Mouse (Mus musculus): ENCODE measurements at regions not wholly inside any gene's neighbourhood (a gene's known extent, or its start where the extent isn't known, plus 50 kb on each side); places are given as distances from the start of the nearest gene placed in this dataset.
A peak's percentile ranks its signal among the peaks of the same experiment; 100 is the strongest.

DNA sequence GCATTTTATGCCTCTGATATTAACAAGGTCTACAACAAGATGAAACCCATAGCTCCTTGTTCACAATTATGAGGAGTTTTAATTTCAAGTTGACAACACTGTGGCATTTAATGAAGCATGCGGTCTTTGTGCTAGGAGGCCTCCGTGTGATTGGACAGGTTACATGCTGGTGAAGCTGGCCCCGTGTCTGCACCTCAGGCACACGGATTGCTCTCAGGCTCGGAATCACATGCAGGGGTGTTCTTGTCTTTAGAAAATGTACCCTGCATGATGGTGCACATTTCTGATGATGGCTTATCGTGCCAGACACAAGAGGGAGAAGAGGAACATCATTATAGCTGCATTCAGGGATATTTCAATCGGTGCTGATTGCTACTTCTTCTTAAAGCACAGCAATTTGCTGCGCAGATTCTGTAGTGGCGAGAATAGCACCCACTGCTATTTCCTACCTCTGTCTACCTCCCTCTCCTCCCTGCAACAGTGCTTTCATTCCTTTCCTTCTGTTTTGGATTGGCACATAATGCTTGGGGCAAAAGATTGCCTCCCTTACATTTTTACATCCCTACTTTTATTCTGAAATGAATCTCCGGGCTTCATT lies 454.9 kb upstream of the Tle4 start:
- DNase-seq (ENCODE audit: low read depth, low spot score) = no peak

DNA sequence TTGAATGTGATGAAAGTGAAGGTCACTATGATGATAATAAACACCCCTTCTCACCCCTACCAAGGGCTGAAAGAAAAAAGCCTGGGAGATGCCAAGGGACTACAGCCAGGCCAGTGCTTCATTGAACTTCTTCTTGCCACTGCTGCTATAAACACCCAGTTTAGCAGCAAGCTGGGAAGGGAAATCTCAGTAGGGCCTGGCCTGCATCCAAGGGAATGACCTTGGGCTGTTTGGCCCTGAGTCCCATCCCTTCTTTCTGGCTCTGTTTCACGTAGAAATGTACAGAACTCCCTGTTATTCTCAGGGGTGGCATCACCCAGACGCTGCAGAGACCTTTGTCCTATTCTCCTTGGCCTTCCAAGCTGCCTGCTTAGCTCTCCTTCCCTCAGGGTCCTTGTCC lies 450.0 kb upstream of the Tle4 start:
- peak; percentile 12 for DNase-seq (ENCODE audit: low read depth, low spot score)

DNA sequence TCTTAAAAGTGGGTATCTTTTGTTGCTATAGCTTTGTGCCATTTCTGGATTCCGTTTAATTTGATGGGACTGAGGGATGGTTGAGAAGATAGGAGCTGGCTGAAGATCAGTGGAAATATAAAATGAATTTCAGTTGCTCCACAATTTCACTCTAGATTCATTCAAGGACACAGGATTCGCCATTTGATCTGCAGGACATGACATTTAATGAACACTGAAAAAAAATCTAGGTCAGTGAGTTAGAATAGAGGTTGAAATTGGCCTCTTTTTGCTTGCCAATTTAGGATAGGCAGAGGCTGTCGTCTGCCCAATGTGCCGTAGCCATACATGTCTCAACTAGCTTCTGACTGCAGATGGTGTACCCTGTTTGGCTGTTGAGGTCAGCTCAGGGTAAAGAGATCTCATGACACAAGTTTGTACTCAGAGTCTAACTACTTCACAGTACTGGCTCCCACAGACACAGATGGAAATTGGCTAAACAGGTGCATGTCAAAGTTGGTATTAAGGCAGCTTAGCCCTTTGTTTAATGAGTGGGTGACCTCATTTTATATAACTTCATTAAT lies 449.5 kb upstream of the Tle4 start:
- peak; percentile 25 for DNase-seq (ENCODE audit: low read depth, low spot score)

DNA sequence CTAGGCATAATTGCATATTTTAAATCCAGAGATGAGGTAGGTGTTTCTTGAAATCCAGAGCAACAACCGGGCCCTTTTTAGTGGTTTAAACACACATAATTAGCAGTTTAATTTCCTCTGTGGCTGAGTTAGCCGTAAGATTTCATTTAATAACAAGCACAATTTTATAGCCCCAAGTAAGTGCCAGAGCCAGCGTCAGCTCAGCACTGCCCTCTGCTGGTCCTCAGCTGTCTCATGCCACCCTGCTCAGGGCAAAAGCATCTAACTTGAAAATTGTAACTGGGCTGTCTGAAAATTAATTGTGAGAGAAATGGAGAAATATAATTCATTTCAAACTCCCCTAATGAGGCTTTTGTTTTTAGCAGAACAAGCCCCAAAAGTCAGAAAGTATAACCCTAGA lies 437.7 kb upstream of the Tle4 start:
- peak; percentile 20 for DNase-seq (ENCODE audit: low read depth, low spot score)

DNA sequence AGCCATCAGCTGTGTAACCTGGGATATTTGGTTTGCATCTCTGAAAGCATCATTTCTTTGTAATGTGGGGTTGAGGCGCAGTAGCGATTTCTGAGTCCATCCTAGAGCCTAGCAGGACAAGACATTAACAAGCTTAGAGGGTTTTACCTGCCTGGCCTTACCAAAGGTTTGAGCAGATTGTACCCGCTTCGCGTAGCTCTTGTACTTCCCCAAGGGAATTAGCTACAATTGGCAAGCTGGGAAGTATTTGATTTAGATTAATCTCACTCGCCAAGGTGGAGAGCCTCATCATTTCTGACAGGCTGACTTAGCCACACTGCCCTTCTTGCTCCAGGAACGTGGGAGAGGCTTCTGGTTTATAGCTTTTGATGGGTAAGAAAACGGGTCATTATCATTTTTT lies 436.1 kb upstream of the Tle4 start:
- DNase-seq (ENCODE audit: low read depth, low spot score) = no peak

DNA sequence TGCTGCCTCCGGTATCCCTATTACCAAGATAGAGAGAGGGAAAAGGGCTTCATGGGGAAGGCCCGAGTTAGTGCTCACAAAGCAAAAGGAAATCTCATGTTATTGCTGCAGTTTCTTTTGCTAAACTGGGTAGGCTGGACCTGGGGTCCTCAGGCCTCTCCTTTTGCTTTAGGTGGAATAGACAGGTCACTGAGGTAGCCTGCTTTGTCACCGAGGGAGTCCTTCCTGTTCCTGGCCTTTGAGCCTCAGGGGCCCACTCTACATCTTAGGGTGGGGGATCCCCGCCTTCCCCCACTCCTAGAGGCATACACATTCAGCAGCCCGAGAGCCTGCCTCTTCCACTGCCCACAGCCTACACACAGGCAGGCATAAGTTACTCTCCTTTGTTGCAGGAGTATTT lies 435.5 kb upstream of the Tle4 start:
- DNase-seq (ENCODE audit: low read depth, low spot score) = no peak

DNA sequence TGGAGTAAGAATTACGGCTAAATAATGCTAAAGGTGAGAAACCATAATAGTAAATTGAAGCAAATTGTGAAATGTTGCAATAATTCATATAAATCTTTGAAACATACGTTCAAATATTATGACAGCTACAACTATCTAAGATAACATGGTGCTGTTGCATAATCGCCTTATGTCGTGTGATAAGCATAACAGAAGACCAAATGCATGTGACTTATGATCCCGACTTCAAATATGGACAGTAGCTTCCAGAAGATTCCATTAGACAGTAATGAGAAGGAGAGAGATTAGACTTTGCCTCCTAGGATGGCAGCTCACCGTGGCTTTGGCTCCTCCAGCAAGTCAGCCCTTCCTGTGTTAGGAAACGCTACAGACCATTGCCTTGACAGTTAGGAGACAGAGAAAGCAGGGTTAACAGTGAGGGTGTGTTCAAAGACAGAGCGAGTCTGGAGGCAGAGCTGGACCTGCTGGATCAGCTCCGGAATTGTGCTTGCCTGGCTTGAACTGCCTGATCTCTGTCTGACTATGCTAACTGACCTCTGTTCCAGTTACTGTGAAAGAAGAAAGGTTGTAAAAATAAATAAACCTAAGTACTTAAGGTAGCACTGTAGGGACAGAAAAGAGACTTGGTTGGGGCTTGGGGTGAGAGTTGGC lies 434.6 kb upstream of the Tle4 start:
- no peak for DNase-seq (ENCODE audit: low read depth, low spot score)

DNA sequence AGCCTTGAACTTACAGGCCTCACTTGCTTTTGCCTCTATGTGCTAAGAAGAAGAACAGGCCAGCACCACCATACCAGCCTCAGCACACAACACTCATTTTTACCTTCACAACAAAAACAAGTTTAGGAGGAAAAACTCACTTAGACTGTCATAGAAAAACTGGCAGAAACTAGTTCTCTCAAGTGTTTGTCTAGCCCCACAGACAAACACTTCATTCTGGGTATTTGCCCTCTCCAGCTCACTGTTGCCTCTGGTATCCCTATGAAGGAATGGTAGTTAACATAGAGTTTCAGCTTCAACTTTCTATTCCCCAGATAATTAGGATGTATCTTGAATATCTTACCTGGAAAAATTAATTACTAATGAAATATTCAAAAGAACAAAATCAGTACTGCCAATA lies 433.6 kb upstream of the Tle4 start:
- no peak for DNase-seq (ENCODE audit: low read depth, low spot score)

DNA sequence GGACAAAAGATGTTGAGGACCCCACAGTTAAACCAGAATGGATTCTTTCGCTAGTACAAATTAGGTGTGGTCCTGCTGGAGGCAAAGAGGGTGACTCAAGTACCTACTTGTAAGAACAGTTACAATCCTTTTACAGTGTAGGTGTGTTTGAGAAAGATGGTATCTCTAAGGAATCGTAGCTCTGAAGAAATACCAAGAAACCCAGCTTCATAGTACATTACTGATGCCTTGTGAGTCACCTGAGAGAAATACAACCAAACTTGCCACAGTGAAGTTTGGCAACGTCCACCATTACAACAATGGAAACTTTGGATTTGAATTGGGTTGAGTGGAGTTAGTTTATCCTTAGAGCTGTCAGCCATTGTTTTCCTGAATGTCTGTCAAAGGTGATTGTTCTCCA lies 405.7 kb upstream of the Tle4 start:
- no peak for DNase-seq (ENCODE audit: low read depth, low spot score)

DNA sequence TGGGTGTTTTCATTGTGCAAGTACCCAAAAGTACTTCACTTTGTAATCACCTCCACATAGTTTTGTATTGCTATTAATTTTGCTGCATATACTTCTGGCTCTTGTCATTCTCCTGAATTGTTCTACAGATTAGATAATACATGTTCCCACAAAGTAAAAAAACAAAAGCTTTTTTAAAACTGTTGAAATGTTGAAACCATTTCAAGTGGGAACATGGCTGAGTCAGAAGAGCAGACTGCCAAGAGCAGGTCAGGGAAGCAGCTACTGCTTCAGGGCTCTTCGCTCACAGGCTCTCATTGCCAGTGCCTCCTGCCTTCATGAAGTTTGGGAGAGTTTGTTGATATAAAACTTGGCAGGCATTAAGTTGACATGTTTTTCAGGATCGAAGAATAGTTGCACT lies 395.5 kb upstream of the Tle4 start:
- no peak for DNase-seq (ENCODE audit: low read depth, low spot score)

DNA sequence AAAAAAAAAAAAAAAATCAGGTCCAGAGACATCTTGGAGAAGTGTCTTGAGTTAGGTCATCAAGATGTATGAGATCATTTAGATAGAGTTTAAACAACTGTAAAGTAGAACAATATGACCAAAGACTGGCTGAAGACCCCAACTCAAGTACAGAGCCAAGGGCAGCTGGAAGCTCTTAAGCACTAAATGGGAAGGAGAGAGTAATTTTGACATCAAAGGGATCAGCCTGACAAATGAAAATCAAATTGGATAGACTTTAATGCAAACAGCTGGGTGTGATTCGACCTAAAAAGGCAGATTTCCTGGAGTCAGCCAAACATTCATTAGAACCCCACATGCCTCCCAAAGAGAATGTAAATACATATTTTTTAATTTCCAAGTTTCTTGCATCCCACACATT lies 372.3 kb upstream of the Tle4 start:
- no peak for DNase-seq (ENCODE audit: low read depth, low spot score)

DNA sequence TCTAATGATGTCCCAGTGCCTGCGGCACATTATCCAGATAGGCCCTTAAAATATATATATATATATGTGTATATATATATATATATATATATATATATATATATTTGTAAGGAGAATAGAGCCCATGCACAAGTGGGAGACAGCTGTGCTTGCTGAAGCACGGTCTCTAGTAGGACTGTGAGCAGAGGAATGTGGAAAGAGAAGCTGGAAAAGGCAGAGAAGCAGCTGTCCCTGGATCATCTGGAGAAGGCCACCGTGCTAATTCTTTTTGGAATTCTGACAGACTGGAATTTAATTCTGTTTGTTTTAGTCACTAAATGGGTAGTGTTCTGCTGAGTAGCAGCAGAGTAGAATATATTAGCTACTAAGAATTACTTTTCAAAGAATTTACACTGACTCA lies 370.4 kb upstream of the Tle4 start:
- DNase-seq (ENCODE audit: low read depth, low spot score) = no peak

DNA sequence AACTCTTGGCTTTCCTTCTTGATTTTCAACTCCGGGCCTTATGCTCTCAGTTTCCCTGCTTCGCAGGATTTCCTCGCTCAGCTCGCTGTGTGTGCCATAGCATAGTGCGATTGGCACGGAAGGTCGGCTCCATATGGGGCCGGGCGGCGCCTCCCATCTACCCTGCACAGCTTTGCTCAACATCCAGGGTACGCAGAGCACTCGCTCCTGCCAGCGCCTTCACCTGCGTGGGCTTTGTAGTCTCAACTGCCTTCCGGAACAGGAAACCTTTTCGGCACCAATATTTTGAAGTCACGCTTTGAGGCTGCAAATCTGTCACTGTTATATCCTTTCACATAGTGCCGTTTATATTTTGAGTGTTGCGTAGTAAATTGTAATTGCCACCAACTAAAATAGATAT lies 359.9 kb upstream of the Tle4 start:
- DNase-seq (ENCODE audit: low read depth, low spot score) = no peak

DNA sequence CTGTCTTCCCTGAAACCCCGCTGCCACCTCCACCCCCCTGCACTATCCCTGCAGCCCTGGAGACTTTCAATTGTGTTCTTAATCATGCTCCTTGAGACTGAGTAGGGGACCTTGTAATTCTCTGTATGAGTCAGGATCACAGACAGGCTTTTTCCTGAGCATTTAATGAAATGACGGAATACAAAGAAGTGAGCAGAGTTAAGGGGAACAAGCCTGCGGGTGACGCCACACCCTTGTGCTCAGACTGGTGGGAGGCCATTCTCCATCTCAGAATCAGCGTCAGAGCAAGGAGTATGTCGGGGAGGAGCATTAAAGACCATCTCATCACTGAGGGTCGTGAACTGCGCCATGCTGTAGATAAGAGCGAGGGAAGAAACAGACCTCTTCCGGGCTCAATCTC lies 359.3 kb upstream of the Tle4 start:
- DNase-seq (ENCODE audit: low read depth, low spot score) = no peak

DNA sequence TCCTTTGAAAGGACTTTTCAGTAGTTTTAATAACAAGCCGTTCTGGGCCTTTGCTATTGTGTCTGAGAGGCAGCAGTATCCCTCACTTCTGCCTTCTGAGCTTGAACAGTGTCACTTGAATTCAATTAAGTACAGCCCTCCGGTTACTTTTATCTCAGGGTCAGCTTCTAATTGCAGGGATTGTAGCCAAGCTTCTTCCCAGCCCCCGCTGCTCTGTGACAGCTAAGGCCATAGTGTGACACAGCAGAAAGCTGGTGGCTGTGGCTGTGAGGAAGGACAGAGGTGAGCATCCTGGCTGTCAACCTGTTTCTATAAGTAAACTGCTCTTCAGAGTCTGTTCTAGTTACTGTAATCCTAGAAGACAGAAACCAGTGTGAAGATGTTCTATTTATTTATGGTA lies 358.5 kb upstream of the Tle4 start:
- DNase-seq (ENCODE audit: low read depth, low spot score) = no peak

DNA sequence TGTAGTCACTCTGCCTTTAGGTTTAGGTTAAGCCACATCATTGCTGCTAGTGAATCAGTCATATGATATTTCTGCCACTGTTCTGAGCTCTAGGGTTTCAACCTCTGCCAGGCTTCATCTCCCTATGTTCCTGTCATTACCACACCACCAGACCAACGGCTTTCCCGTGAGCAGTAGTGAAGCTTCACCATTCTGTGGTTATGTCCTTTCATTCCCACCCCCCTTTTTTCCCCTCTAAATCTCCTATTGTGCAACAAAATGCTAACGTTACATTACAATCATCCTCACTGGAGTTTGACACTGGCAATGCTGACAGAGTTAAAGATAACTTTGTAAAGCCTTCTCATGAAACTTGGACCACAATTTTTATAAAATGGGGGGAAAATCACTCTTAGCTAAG lies 358.1 kb upstream of the Tle4 start:
- DNase-seq (ENCODE audit: low read depth, low spot score) = no peak

DNA sequence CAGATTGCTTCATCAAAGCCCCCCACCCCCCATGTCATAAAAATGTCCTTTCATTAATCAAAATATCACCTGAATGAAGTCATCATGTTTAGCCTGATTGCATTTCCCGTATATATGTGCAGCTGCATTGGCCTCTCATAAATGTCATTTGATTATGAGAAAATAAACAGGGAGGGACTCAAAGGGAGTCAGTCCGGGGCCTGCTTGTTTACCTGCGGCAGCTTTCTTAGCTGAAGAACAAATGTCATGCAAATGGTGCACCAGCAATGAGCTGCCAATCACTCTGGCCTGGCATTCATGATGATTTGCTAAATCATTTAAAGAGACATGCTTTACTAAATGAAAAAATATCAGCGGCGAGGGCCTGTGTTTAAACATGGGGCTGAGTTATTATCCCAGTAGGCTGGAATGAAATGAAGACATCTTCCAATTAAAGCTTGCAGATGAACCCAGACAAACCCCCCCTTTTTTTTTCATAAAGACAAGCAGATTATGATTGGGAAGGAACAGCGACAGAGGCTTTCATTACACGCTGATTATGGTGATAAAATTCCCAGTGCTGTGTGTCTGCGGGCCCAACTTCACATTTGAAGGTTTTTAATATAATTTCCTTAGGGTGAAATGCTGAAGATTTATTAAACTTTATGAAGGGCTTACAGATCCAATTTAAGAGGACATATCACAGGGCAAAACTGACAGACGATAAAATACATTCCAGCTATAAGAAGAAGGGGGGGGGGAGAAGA lies 342.5 kb upstream of the Tle4 start:
- DNase-seq (ENCODE audit: low read depth, low spot score) = no peak

DNA sequence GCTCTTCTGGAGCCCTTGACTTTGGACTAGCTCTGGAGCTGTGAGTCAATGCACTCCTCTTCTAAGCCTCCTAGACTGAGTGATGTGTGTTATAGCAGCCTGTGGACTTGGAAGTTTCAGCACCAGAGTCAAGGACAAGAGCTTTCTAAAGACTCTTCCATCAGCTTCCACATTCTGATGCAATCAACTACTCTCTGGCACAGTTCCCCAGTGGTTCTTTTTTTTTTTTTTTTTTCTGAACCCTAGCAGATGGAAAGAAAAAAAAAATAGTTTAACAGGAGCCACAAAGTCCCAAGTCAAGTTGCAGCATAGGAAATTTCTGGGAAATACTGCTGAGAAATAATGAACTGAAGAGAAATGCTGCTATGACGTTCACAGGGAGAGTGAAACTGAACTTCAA lies 324.4 kb upstream of the Tle4 start:
- no peak for DNase-seq (ENCODE audit: low read depth, low spot score)

DNA sequence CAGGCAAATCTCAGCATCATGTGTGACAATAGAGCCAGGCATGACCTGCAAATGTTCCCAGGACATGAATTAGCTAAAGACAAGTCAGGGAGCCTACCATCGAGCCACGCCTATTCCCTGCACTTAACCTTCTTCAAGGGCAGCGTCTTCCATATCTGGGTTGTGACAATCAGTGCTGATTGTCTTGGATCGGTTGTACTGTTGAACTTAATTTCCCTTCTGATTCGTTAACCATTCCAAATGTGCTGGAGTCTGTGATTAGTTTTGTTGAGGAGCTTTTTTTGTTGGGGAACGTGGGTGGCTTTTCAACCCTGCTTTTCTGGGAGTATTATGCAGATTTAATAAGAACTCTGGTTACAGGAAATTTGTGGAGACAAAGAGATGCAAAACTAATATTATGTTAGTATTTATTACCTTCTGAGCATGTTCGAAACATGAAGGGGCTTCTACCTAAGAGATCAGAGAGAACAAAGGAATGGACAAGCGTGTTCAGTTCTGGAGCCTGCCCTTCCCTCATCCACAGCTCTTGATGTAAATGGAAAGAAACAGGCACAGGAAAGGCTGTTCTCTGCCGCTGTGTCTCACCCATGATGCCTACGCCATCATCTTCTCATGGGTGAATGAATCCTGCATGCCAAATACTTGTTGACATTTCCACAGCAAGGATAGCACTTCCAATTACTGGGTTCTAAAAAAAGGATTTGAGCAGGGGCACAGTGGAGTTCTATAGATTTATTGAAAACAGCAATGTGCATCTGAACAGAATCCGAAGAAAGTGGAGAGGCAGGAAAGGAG lies 313.4 kb upstream of the Tle4 start:
- DNase-seq (ENCODE audit: low read depth, low spot score) = no peak

DNA sequence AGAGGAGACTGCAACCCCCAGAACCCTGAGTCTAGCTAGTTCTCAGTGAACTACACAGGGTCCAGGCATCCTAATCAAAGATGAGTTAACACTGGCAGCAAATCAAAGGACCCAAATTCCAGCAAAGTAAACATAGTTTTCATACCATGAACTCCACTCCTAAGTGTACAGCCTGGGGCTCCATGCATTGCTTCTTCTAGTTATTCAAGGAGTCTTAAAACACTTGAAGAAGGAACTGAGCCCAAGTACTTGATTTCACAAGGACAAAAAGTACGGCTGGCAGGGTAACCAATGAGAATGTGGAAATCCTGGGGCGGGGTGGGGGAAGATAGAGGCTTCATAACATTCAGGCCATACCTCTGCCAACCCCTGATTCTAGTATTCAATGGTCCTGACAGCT lies 297.0 kb upstream of the Tle4 start:
- no peak for DNase-seq (ENCODE audit: low read depth, low spot score)

DNA sequence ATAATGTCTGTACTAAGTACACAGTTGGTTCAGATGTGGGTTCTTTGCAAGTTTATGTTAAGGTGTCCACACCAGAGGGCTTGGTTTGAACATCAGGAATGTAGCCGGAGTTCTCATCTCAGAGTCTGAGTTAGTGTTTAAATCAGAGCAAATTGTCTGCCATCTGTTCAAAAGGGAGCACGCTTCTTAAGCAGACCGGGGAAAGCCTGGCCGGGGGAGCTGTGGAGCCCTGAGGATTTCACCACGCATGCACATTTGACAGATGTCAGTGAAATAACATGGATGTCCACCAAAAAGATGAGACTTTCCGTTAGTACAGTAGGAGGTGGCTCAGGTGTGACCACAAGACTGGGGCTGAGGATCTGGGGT lies 294.5 kb upstream of the Tle4 start:
- no peak for DNase-seq (ENCODE audit: low read depth, low spot score)

DNA sequence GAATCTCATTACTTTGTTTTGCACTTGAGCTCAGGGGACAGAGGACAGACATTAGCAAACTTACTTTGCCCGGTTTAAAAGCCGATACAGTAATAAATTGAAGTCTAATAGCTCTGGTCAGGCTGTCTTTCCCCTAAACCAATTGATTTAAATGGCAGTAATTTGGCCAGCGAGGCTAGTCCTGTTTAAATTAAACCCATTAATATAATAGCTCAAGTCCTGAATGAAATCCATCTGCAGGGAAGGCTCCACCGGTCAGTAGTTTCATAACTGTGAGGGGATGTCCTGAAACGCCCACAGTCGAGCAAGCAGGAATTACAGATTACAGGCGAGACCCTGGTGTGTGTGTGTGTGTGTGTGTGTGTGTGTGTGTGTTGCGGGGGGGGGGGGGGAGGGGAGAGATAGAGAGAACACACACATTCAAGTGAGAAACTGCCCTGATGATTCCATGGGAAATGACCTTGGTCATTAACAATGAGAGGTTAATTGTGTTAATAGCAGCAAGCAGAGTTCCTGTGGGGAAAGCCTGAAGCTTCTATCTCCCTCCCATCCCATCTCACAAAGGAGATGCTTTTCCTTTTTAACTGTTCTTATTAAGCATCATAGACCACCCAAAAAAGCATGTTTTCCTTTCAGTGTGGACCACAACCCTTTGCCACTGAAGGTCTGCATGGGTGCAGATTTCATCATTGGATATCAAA lies 294.0 kb upstream of the Tle4 start:
- no peak for DNase-seq (ENCODE audit: low read depth, low spot score)

Measured in skeletal muscle tissue, adult 2 months (tissue).